Mouse (Mus musculus) cortical plate, adult 2 months (tissue): ENCODE data around the gene Foxp4. TPM values are rescaled to one million over a fixed set of nuclear protein-coding genes. Genes with fewer than 3 reads are reported as not detected.

Experiments
- H3K27ac ChIP-seq: fragments of 200-500 bp; 2 replicates; pipeline ENCODE4 v1.5.1; 2012; ENCODE audit warnings: low read length, control low read depth, inconsistent platforms; ENCODE audit not compliant: insufficient read depth
- H3K4me1 ChIP-seq: fragments of 200-500 bp; 2 replicates; pipeline ENCODE4 v1.6.1; 2011; ENCODE audit warnings: low read length; ENCODE audit not compliant: control insufficient read depth, insufficient read depth
- H3K4me3 ChIP-seq: fragments of 200-500 bp; 2 replicates; pipeline ENCODE4 v1.5.1; 2011; ENCODE audit warnings: mild to moderate bottlenecking, low read length, control low read depth; ENCODE audit not compliant: insufficient read depth
- CTCF ChIP-seq: fragments of 200-500 bp; IDR thresholded peaks from 2 replicates; pipeline ENCODE4 v1.5.1; 2011; ENCODE audit warnings: mild to moderate bottlenecking, control low read depth, low read length; ENCODE audit not compliant: insufficient read depth; ENCODE audit errors: extremely low read depth
- POLR2A ChIP-seq: fragments of 200-500 bp; IDR thresholded peaks from 2 replicates; pipeline ENCODE4 v1.6.1; 2011; ENCODE audit warnings: mild to moderate bottlenecking, low read length, control low read depth; ENCODE audit not compliant: insufficient read depth; ENCODE audit errors: extremely low read depth
- polyA plus RNA-seq: library from polyadenylated mRNA; depleted of rRNA; stranded (reverse); fragments of >200 nt; gene quantifications from 2 replicates; pipeline ENCODE4 v1.2.3, GENCODE M21; 2012

Gene Foxp4
- polyA plus RNA-seq, 1 experiment, result 48.1 TPM

DNA sequence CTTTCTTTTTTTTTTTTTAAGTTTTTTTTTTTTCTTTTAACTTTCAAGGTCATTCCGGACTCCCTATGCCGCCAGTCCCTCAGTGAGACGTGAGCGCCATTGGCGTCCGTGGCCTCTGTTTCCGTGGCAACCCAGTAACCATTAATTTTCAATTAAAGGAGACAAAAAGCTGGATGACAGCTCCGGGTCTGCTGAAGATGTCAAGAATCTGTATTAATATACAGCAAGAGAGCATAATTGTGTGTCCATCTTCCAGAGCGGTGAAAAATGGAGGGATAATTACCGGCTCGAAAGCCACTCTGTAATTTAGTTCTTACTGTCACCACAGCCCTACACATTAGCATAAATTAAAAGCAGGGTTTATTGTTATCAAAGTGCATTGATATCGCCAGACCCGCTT, 27.0 kb upstream of the Foxp4 start:
- no peak overlapping the region for H3K4me3 ChIP-seq
- H3K4me1 ChIP-seq, result no peaks in the 10 kb centered on the region
- no peak overlapping the region for H3K27ac ChIP-seq

DNA sequence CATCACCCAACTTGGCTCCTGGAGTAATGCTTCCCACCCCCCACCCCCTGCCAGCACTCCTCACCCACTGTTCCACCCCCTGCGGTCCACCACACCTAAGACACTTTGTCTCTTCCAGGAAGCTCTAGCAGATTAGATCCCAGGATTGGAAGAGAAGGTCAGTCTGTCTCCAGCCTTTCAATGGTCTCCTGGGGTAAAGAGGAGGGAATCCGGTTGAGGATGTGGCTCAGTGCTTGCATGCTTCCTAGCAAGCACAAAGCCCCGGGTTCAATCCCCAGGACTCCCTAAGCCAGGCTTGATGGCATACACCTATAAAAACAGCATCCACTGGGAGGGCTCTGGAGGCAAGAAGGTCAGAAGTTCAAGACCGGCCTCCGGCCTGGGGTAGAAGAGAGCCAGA, 26.4 kb upstream of the Foxp4 start:
- no peak overlapping the region for H3K4me3 ChIP-seq
- H3K27ac ChIP-seq, result no peak overlapping the region
- TF ChIP-seq POLR2A (no peak), CTCF (no peak)

More for the DNA sequence above, 27.0 kb upstream of the Foxp4 start:
- no peak for TF ChIP-seq POLR2A
- no peak for TF ChIP-seq CTCF

GRCm38 (mm10) chr17:47949441-47949840, 25.0 kb upstream of the Foxp4 start:
- no peak overlapping the region for H3K27ac ChIP-seq
- no peaks in the 10 kb centered on the region for H3K4me1 ChIP-seq
- H3K4me3 ChIP-seq, result no peak overlapping the region
- TF ChIP-seq POLR2A (no peak), CTCF (no peak)

More for the DNA sequence above, 26.4 kb upstream of the Foxp4 start:
- H3K4me1 ChIP-seq, result no peaks in the 10 kb centered on the region

DNA sequence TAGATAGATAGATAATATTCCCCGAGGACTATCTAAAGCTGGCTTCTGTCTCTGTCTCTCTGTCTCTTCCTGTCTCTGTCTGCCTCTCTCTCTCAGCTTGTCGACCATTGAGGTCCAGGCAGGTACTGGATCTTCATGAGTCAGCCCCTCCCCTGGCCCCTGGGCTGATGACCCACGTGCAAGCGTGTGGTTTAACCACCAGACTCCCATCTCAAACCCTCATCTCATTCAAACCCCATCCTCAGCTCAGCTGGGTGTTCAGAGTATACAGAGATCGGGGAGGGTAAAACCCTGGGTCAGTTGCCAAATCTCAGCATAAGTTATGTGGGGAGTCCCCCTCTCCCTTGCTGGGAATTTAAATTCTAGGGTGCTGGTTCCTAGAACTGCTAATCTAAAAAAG, 24.3 kb upstream of the Foxp4 start:
- no peaks in the 10 kb centered on the region for H3K4me1 ChIP-seq
- H3K27ac ChIP-seq, result no peak overlapping the region
- H3K4me3 ChIP-seq, result no peak overlapping the region
- TF ChIP-seq CTCF (no peak), POLR2A (no peak)

GRCm38 (mm10) chr17:47946921-47947420, 22.5 kb upstream of the Foxp4 start:
- Histone ChIP-seq H3K4me1 (no peaks in the 10 kb centered on the region), H3K4me3 (no peak overlapping the region), H3K27ac (no peak overlapping the region)
- TF ChIP-seq CTCF (no peak), POLR2A (no peak)

DNA sequence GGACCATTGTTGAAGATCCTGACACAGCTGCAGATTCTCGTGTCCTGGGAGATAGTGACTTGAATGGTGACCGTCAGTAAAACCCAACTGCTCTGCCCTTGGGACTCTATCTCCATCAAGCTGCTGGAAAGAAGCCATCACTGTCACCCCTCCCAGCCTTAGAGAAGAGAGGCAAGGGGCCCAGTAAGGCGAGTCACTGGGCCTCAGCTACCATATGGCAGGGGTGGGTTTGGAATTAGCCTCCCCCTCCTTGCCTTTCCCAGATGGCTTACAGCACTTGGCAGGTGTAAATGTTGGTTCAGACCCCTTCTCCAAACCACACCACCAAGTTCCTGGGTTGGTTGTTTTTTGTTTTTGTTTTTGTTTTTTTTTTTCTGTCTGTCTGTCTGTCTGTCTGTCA, 21.7 kb upstream of the Foxp4 start:
- Histone ChIP-seq H3K4me3 (no peak overlapping the region), H3K4me1 (no peaks in the 10 kb centered on the region), H3K27ac (no peak overlapping the region)
- no peak for TF ChIP-seq POLR2A
- TF ChIP-seq CTCF, result no peak

DNA sequence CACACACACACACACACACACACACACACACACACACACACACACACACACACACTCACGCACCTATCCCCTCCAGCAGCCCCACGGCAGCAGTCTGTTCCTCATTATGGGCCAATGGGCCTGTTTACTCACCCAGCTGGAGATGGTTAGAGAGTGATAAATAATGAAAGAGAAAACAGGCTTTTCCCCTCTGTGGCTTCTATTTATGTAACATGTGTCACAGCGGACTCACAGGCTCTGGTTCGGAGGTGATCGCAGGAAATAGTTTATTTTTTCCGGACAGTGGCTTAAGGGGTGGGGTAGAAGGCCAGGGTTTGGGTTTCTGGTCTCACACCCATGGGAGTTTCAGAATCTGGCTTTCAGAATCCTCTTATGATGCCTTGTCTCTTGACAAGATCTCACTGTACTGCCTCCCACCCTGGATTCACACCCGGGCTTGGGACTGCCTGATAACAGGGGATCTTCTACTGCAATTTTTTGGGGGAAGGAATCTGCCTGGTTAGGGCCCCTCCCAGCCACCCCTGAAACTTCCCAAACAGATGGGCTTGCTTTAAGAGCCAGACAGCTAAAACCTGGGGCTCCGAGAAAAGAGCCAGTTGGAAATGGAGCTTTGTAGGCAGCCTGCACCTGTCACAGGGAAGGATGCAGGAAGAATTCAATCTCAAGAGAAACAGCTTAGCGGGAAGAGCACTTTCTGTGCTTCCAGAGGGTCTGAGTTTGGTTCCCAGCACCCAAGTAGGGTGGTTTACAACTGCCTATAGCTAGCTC, 18.8 kb upstream of the Foxp4 start:
- Histone ChIP-seq H3K4me1 (no peaks in the 10 kb centered on the region), H3K4me3 (no peak overlapping the region), H3K27ac (no peak overlapping the region)
- no peak for TF ChIP-seq POLR2A
- TF ChIP-seq CTCF, result no peak

GRCm38 (mm10) chr17:47942008-47942407, 17.6 kb upstream of the Foxp4 start:
- Histone ChIP-seq H3K4me3 (no peak overlapping the region), H3K27ac (no peak overlapping the region), H3K4me1 (no peaks in the 10 kb centered on the region)
- TF ChIP-seq CTCF (no peak), POLR2A (no peak)

DNA sequence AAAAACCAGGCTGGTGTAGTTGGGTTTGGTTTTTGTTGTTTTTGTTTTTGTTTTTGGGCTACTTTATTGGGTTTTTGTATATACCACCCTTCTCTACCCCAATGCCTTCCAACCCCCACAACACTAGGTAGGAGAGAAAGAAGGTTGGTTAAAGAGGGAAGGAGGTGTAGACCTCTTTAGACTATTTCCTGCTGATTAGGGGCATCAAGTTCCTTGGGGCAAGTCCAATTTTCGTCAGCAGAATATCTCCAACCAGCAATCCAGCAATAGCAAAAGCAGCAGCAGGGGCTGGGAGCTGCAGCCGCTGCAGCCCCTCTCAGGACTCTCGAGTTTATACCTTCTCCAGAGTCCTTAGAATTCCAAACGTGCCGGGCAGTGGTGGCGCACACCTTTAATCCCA, 14.4 kb upstream of the Foxp4 start:
- Histone ChIP-seq H3K27ac (no peak overlapping the region), H3K4me1 (no peaks in the 10 kb centered on the region), H3K4me3 (no peak overlapping the region)
- TF ChIP-seq POLR2A (no peak), CTCF (no peak)

GRCm38 (mm10) chr17:47937926-47938600, 13.6 kb upstream of the Foxp4 start:
- Histone ChIP-seq H3K4me1 (no peaks in the 10 kb centered on the region), H3K4me3 (no peak overlapping the region), H3K27ac (no peak overlapping the region)
- TF ChIP-seq CTCF (no peak), POLR2A (no peak)
